In the genomic region with DNA sequence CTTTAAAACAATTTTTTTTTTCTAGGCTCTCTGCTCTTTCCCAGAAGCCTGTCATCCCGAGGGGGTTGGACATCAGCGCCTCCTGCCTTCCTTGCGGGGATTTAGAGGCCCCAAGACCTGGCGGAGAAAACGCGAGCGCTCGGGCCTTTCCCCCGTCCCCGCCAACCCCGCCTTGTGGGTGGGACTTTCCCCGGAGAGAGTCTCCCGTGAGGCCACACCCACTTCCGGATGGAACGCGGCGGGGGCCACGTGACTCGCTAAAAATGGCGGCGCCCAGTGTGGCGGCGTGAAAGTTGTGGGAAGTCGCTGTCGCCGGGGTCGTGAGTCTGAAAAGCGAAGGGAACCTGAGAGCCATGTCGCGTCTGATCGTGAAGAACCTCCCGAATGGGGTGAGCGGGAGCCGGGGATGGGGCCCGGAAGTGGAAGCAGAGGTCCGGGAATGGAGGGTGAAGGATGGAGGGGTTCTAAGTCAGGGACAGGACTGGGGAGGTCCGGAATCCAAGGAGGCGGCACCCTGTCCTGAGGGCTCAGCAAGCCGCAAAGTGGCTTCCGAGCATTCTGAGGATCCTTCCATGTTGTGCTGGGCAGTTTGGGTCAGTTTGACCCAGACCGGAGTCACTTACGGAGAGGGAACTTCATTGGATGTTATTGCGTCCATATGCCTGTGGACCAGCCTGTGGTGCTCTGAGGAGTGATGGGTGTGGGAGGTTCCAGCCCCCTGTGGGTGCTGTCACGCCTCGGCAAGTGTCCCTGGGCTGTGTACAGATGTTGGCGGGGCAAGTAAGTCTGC, we compare ENCODE assay signal across 8 mouse cellular contexts. TPM values are rescaled to one million over a fixed set of nuclear protein-coding genes. Genes with fewer than 3 reads are reported as not detected.
DNase-seq lines count a peak whose midpoint lies in the region; ATAC-seq and TF ChIP-seq lines count a peak whose summit lies in the region.

TSS of gene Rbm19 (plus strand) at position 205 of the 790 bp plus-strand sequence.

- POLR2A ChIA-PET in Patski (lab: Charles Lee), result no interaction called here

- no peak for TF ChIP-seq CTCF in Patski (IDR thresholded peaks at IDR 0.05)

- H3K36me3 ChIP-seq in hindbrain, embryonic 15.5 days, result peaks cover 26% of the 10 kb centered on the region

- CTCF ChIA-PET in Patski (lab: Charles Lee), result no interaction called here

- H3K27ac ChIP-seq in hindbrain, embryonic 15.5 days (replicated peaks), result peak within 1 kb of the TSS; percentile 74

- no peaks in the 10 kb centered on the region for H3K9me3 ChIP-seq in hindbrain, embryonic 15.5 days

- peak; percentile 63 for ATAC-seq in Patski
- peak; percentile 92 for ATAC-seq in hindbrain, embryonic 15.5 days (ENCODE audit: low FRiP score, low read depth)

- H3K4me3 ChIP-seq in hindbrain, embryonic 15.5 days, result peak within 1 kb of the TSS; percentile 74

- under 1% methylated on average over 46 of the region's 46 CpGs for WGBS in hindbrain, embryonic 15.5 days

- H3K4me1 ChIP-seq in hindbrain, embryonic 15.5 days (replicated peaks), result peaks cover 7% of the 10 kb centered on the region

- no peaks in the 10 kb centered on the region for H3K27me3 ChIP-seq in Patski
- H3K27me3 ChIP-seq in hindbrain, embryonic 15.5 days, result no peaks in the 10 kb centered on the region

- in situ Hi-C loops in Patski (cut with MboI; ENCODE audit: low pct_unique_long_range_greater_than_20kb), result no loop called here

- peak within 1 kb of the TSS; percentile 94 for H3K4me2 ChIP-seq in hindbrain, embryonic 15.5 days

- H3K9ac ChIP-seq in hindbrain, embryonic 15.5 days, result peak within 1 kb of the TSS; percentile 47

- DNase-seq in Patski (ENCODE audit: low read depth, low spot score), result peak; percentile 19
- peak; percentile 95 to 96 for DNase-seq in cerebellum, postnatal 14 days
- peak; percentile 79 to 87 for DNase-seq in frontal cortex, postnatal 25 days (ENCODE audit: low spot score in 2 of 2)
- DNase-seq in left cerebral cortex, adult 11 months (ENCODE audit: low spot score), result peak; percentile 84
- peak; percentile 94 to 95 for DNase-seq in lung, postnatal 4 days
- peak; percentile 88 for DNase-seq in retina, postnatal 7 days (ENCODE audit: low read depth, low spot score)
- peak; percentile 83 for DNase-seq in urinary bladder, adult 2 months (ENCODE audit: low spot score)

RNA-seq across cellular contexts. Expression of gene Rbm19, which starts in this region (rescaled TPM):
- polyA plus RNA-seq in Patski (2021), result 28.1 TPM
- polyA plus RNA-seq in hindbrain, embryonic 15.5 days (2015; fragmentation: Nextera tagmentation; extraction: Ambion mirVana), result 19.0 and 19.2 TPM in 2 replicates
- polyA plus RNA-seq in urinary bladder, adult 2 months (2012; rRNA removed), result 7.0 and 7.7 TPM in 2 replicates

Comparison
In these comparisons a context has a peak if more than half of its experiments do, and no peak if none do; other contexts are left out.
1. Peak in every context shown above with its lines: DNase-seq, ATAC-seq, H3K4me3 ChIP-seq and H3K27ac ChIP-seq.
2. DNase-seq: peak in every context shown above with its lines; median percentile 96 in cerebellum, postnatal 14 days; 94 in lung, postnatal 4 days; 88 in retina, postnatal 7 days; 84 in left cerebral cortex, adult 11 months; 83 in frontal cortex, postnatal 25 days; 83 in urinary bladder, adult 2 months; 19 in Patski.